Mouse (Mus musculus): ENCODE measurements around the gene Cdh4.

Cdh4 gene

GRCm38 (mm10) chr2:179679866-179680265 lies 237.6 kb downstream of the Cdh4 start:
- ATAC-seq (ENCODE audit: low TSS enrichment), result peak; percentile 34; the same call in 1 of the 2 replicates

DNA sequence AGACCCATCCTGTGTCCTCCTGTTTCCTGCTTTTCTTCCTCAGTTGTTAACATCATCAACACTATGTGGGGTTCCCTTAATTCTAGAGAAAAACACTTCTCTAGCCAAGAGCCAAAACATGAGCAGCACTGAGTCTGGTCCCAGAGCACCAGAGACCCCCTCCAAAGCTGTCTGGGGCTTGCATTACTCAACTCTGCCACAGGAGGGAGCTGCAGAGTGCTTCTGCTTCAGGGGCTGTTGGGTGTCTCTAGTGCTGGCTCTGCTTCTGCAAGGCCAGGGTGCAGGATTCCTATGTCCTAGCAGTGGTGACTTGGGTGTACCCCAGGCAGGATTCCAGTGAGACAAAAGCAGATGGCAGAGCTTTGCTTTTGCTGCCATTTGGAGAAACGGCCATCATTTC lies 239.2 kb downstream of the Cdh4 start:
- no peak for ATAC-seq (ENCODE audit: low TSS enrichment)

DNA sequence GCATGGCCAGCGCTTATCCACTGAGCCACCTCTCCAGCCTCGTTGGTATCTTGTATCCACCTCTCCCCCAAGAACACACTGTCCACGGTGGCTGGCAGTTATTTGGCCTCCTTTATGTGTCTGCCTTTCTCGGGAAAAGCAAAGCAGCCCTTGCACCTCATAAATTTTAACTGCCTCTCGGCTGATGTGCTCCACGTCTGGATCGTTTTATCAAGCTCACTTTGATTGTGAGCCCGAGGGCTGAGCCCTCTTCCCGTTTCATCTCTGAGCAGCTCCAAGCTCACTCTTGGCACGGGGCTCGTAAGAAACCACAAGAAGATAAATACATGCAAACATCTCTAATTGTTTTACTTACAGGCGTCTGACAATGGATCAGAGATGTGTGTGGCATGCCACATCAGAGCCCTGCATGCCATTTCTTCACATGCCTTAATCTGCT lies 245.0 kb downstream of the Cdh4 start:
- no peak for ATAC-seq (ENCODE audit: low TSS enrichment)

DNA sequence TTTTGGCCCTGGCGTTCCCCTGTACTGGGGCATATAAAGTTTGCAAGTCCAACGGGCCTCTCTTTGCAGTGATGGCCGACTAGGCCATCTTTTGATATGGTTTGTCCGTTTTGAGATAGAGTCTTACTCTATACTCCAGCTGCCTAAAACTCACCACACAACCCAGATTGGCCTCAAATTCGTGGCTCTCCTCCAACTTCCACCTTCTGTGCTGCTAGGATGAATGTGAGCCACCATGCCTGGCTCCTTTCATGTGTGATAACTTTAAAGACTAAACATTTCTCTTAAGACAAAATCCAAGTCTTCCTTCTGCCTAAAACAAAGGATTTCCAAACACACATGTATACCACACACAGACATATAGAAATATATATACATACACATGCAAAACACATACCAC lies 246.7 kb downstream of the Cdh4 start:
- peak; percentile 90 for ATAC-seq (ENCODE audit: low TSS enrichment)

DNA sequence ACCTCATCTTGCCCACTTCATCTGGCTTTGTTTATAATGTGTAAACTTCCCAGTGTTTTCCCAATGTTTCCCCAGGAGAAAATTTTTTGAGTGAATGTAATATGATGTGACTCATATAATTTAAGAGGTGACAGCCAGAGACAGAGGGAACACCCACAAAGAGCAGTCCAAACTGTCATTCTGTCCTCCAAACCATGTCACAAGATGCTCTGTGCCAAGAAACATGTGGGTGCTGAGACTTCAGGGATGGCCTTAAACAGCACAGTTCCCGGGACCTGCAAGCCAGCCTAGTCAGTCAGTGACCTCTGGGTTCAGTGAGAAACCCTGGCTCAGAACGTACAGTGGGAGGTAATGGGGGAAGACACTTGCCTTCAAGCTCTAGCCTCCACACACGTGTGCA lies 247.5 kb downstream of the Cdh4 start:
- ATAC-seq (ENCODE audit: low TSS enrichment), result no peak

DNA sequence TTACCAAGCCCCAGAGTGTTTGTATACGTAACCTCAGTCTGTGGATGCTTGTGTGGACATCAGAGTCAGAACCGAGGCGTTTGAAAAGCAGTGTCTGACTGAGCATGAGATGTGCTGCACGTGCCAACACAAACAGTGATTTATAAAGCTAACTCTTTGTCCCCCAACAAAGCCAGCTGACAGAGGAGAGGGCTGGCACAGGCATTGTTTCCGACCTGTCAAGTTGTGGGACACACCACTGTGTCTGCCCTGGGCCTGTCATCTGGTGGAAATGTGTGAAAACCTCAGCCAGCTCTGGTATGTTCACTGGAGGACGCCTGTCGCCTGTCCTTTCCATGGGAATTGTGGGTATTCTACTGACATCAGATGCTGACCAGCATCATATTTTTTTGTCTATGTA lies 248.3 kb downstream of the Cdh4 start:
- no peak for ATAC-seq (ENCODE audit: low TSS enrichment)

DNA sequence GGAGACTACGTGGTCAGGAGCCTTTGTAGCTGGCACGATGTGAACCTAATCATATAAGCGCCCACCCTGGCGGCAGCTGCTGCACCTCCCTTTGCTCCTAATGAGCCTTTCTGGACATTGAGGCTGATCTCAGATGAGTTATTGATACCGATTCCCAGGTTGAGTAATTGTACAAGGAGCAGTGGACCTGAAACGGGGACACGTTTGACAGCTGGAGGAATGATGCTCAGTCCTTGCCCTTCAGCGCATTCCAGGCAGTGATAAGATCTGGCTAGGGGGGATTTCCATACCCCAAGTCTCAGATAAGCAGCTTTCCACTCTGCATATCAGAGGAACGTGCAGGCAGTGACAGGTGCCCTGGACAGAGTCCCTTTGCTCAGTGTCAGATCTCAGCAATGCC lies 252.7 kb downstream of the Cdh4 start:
- ATAC-seq (ENCODE audit: low TSS enrichment), result no peak

GRCm38 (mm10) chr2:179697601-179698000 lies 255.4 kb downstream of the Cdh4 start:
- ATAC-seq (ENCODE audit: low TSS enrichment), result no peak

GRCm38 (mm10) chr2:179698196-179698985 lies 256.2 kb downstream of the Cdh4 start:
- ATAC-seq (ENCODE audit: low TSS enrichment), result no peak

DNA sequence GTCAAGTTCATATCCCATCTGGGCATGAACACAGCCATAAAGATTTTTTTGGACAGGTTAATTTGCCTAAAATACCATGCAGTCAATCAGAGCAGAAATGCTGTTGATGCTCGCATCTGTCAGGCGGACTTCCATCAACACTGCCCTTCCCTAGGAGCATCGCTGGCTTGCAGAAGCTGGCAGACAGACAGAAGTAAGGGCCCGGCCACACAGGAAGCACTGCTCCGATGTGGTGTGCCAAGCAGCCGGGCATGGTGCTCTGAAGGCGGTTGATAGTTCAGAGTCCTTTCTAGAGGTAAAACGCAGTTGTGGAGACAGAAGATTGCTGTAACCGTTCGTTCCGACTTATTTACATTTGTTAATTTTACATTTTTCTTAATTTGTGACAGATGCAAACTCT lies 262.8 kb downstream of the Cdh4 start:
- ATAC-seq (ENCODE audit: low TSS enrichment), result no peak

- ATAC-seq (ENCODE audit: low TSS enrichment), result no peak
These were observed 263.2 kb downstream of the Cdh4 start for GRCm38 (mm10) chr2:179705461-179705860.

DNA sequence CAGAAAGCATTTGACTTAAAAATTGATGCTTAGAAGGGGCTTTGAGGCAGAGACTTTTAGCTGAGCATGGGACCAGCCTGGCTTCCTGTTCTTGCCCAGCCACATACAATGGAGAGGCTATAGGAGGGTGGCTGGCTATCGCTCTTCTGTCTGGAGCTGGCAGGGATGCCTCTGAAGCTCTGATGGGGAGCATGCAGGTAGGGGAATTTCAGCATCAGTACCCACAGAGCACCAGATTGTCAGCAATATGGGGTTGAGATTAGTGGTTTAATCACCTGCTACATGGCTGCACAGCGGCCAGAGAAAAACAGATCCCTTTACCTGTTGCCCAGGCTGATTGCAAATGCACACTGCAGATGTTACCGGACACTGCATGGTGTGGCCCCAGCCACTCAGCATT lies 264.4 kb downstream of the Cdh4 start:
- ATAC-seq (ENCODE audit: low TSS enrichment), result no peak

- ATAC-seq (ENCODE audit: low TSS enrichment), result peak; percentile 67; the same call in 1 of the 2 replicates
These were observed 266.9 kb downstream of the Cdh4 start for GRCm38 (mm10) chr2:179709111-179709510.

GRCm38 (mm10) chr2:179712690-179713089 lies 270.5 kb downstream of the Cdh4 start:
- no peak for ATAC-seq (ENCODE audit: low TSS enrichment)

- ATAC-seq (ENCODE audit: low TSS enrichment), result no peak
These were observed 271.1 kb downstream of the Cdh4 start for GRCm38 (mm10) chr2:179713326-179713725.

- no peak for ATAC-seq (ENCODE audit: low TSS enrichment)
These were observed 271.9 kb downstream of the Cdh4 start for GRCm38 (mm10) chr2:179714145-179714544.

GRCm38 (mm10) chr2:179715375-179715774 lies 273.1 kb downstream of the Cdh4 start:
- ATAC-seq (ENCODE audit: low TSS enrichment), result no peak

DNA sequence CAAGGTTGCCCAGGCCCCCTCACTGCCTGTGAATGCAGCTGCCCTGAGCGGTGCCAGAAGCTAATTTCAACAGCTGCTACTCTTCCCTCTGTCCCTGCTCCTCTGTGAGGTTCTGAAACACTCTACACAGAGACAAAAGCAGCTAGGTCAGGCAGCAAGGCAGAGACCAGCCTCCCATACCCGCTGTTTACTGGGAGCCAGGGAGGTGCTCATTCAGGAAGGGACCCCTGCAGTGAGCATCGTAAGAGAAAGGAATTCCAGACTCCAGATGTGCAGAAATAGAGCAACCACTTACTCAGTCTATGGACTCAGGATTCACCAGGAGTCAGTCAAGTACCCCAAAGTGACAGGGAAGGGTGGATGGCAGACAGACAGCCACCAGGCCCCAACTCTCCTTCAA lies 278.1 kb downstream of the Cdh4 start:
- no peak for ATAC-seq (ENCODE audit: low TSS enrichment)

DNA sequence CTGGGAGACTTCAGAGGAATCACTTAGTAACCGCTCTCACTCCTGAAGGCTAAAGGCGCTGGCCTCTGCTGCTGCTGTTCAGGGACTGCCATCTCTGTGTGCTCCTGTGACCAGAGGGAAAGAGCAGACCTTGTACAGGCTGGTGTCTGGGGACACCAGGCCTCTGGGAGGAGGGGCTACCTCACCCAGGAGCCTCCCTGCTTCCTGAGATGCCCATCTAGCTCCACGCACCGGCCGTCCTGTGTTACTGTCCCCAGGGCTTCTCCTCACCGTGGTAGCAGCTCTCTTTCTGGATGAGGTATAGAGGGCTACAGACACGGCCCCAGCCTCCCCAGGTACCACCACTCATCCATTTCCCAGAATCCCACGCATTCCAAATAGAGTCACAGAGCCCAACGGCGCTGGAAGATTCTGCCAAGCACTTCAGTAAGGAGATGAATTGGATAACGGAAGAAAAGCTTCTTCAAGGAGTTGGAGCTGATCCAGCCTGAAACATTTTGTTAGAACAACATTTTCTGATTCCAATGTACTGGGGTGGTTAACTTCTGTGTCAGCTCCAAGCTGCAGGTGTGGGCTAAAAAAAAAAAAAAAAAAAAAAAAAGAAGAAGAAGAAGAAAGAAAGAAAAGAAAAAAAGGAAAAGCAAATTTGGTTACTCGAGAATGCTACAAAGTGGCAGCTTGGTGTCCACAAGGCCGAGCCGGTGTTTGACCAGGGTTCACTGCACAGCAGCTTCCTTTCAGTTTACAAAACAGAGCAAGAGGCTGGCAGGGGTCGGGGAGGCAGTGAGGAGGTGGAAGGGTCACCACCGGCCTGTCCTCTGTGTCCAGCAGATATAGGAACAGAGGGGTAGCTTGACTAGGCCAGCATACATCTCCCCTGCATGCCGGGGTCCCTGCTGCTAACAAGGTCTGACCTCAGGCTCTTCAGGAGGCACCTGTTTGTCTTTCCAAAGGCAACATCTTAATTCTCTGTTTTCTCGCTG lies 279.6 kb downstream of the Cdh4 start:
- ATAC-seq (ENCODE audit: low TSS enrichment), result peak; percentile 50; the same call in 1 of the 2 replicates

DNA sequence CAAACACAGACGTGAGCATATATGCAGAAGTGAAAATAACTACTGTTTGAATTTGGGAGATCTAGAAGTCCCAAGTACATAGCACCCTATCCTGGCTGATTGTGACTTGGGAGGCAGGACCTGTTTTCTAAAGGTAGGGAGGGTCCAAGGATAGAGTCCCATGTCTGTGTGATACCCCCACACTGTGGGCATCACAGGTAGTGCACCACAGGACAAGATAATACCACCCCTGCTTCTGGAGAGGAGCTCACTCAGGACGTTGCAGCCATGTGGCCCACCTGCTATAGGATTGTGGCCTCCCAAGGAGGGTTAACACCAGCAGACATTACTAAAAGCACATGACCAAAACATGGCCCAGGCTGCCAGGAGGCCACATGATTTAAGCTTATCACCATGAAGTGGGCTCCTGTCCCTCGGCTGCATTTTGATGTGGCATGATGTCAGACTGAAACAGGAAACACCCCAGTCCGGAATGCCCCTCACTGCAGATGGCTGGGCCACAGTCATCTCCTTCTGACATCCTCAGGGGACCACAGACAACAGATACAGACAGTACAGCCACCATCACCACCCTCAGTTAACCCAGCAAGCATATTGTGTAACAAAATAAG lies 280.6 kb downstream of the Cdh4 start:
- ATAC-seq (ENCODE audit: low TSS enrichment), result no peak

DNA sequence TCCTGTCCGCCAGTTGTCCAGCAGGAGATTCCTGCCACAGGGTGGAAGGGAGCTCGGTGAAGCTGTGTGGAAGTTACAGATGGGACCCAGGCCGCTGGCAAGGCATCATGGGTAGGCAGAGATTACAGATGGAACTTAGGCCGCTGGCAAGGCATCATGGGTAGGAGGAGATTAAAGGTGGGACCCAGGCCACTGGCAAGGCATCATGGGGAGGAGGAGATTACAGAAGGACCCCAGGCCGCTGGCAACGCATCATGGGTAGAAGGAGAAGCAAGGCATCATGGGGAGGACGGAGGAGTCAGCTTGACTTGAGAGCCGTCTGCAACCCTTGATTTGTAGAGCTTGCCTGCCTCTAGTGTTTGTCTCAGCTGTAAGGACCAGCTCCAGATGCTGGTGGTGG lies 281.2 kb downstream of the Cdh4 start:
- ATAC-seq (ENCODE audit: low TSS enrichment), result no peak

DNA sequence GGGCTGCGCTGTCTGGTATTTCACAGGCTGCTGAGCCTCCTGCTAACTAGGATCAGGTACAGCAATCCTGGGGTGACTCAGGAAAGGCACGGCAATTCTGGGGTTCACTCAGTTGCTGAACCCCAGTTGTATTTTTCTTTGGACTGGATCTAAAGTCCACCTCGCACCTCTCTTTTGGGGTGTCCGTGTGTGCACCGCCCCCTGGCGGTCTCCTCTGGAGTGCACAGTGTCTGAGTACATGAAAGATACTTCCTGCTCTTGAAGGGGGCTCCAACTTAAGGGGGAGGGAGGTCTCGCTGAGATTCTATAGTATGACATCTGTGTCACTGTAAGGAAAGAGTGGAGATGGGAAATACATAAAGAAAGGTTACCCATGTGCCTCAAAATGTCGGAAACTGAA lies 286.8 kb downstream of the Cdh4 start:
- ATAC-seq (ENCODE audit: low TSS enrichment), result no peak
